Mouse (Mus musculus) inflammation-experienced regulatory T-cells, adult 6 months (primary cell): ENCODE results near the gene Etfrf1. TPM values are rescaled to one million over a fixed set of nuclear protein-coding genes. Genes with fewer than 3 reads are reported as not detected.

Source experiments
- ATAC-seq: one replicate; pipeline ENCODE4 v1.8.0; 2017
- polyA plus RNA-seq, 3 experiments: library from polyadenylated mRNA; unstranded; fragments of 100-300 nt; shearing (Covaris generic); gene quantifications; one replicate each; pipeline ENCODE4 v1.2.1; 2017

Etfrf1 gene
- polyA plus RNA-seq, result 10 to 100 TPM; 20.2 to 22.7 (median 22.6) TPM

DNA sequence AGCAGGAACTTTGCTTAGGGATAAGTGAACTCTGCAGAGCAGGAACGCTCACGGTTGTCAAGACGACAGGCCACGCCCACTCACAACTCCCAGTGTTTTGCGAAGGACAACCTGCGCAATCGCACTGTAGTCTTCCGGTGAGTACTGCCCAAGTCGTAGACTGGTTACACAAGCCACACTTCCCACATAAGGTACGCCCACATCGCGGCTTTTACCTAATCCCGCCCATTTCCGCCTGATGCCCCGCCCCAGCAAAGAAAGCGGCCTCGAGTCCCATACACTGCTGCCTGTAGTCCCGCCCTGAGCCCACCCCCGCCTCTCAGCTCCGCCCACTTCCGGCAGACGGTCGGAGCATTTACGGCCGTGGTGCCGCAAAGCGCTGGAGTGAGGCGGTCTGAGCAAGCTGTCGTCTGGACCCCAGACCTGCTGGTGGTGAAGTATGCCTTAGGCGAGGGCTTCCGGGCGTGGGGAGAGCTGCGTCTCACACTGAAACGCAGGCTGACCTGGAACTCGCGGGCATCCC, at the start of gene Etfrf1, which contains the start of gene Casc1:
Gene Etfrf1, plus strand, starts transcription at position 319 of the 523 bp plus-strand sequence.
Gene Casc1, minus strand, starts transcription at position 190 of the 523 bp plus-strand sequence.
- peak; percentile 96 for ATAC-seq

DNA sequence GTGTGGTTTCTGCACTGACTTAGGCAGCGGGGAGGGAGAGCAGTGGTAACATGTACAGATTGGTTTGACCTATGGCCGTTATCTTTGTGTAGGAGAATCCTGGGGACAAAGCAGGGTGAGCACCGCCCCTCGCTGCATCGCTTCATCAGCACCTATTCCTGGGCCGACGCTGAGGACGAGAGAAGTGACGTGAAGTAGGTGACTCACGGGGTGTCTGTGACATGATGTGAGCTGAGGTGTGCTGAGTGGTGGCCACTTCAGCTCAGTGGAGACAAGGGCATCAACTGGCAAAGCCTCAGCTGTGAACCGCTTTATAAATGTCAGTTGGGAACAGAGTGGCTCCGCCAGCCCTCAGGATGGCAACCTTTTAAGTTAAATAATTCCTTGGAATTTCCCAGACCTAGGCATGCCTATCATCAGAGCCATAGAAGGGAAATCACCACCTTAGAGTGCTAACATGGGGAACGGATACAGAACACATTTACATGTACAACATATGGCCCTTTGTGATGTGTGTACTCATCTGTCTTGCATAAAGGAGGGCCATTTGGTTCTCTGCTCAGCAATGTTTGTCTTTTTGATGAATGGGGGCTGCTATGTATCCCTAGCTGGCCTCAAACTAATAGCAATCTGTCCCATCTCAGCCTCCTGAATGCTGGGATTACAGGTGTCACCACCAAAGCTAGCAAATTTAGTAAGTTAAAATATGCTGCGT, 38.9 kb upstream of the Etfrf1 start:
- no peak for ATAC-seq

DNA sequence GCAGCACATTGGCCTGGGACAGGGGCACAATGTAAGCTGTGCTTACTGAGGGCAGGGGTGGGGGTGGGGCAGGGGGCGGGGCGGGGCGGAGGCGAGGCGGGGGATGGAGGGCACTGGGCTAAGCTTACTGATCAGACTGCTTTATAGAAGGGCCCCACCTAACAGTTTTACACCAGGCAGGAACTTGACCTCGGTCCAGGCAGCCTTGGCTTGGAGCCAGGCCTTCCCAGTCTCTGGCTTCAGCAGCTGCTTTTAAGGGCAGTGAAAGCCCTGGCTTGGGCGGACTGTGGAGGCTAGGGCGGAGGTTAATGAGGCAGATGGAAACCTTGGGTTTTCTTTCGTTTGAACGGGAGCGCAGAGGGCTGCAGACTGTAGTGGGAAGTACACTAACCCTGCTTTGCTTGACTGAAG, 37.1 kb upstream of the Etfrf1 start:
- no peak for ATAC-seq

DNA sequence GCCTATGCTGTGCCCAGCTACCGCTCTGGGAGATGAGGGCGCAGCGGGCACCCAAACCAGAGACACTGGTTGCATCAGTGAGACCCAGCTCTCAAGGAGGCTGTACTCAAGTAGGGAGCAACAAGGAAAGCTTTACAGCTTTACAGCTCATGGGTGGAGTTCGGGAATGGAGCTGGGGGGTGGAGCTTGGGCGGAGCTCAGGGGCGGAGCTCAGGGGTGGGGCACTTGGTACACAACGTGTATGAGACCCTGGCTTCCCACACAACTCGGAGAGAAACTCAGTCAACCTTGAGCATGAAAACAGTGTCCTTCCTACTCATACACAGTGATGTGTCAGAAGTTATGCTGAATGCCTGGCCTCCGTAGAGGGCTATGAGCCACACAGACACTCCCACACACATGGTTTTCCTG, 35.4 kb upstream of the Etfrf1 start:
- no peak for ATAC-seq

DNA sequence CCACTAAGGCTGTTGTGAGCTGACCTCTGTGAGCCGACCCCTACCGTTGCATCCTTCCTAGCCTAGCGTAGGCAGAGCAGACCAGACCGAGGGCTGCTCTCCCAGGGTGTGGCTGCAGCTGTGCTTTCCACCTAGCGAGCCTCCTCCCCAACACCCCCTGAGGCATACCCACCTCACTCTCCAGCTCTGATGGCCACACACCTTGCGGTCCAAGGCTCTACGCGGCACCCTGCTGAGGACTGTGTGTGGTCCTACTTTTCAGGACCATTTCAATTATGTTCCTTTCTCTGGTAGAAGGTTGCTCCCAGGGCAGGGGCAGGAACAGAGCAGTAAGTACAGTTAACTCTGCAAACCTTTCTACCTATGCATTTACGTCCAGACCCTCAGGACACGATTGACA, 34.5 kb upstream of the Etfrf1 start:
- ATAC-seq, result no peak

DNA sequence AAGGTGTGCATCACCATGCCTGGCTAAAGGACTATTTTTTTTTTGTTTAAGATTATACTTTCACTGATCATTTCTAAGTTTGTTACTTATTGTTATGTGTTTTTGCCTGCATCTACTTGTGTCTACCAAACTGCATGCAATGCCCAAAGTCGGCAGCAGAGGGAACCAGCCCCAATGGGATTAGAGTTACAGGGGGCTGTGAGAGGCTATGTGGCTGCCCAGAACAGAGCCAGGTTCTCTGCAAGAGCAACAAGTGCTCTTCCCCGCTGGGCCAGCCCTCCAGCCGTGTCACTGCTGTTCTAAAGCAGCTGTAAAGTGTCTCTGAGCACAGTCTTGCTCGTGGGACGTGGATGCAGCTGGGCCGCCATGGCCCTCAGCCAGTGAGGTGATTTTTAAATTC, 31.3 kb upstream of the Etfrf1 start:
- ATAC-seq, result peak; percentile 61

DNA sequence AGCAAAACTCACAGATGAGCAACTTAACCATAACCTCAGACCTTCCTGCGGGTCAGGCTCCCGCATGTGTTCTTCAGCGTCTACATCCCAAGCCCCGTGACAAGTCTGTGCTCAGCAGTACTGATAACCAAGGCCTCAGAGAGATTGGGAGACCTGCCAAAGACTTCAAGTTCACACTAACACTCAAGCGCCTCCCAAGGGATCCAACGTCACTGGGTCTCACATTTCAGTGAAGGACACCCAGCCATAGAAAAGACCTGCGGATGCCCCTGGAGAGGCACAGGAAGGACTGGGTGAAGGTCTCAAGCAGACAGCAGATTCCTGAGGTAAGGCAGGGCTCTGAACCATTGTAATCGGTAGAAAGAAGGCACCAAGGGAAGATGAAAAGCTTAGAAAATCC, 28.9 kb upstream of the Etfrf1 start:
- ATAC-seq, result no peak

DNA sequence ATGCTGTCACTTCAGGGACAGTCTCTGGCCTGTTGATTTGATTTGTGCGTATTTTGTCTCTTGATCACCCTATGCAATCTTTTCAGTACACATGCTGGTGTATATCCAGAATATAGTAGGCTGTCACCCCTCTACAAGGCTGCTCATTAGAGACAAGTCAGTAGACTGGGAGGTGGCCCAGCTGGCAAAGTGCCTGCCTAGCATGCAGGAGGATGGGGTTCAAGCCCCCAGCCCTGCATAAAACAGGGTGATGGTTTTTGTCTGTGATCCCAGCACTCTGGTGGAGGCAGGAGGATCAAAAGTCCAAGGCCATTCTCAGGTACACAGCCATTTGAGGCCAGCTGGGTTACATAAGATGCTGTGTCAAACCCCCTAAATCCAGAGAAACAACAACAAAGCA, 24.8 kb upstream of the Etfrf1 start:
- no peak for ATAC-seq

DNA sequence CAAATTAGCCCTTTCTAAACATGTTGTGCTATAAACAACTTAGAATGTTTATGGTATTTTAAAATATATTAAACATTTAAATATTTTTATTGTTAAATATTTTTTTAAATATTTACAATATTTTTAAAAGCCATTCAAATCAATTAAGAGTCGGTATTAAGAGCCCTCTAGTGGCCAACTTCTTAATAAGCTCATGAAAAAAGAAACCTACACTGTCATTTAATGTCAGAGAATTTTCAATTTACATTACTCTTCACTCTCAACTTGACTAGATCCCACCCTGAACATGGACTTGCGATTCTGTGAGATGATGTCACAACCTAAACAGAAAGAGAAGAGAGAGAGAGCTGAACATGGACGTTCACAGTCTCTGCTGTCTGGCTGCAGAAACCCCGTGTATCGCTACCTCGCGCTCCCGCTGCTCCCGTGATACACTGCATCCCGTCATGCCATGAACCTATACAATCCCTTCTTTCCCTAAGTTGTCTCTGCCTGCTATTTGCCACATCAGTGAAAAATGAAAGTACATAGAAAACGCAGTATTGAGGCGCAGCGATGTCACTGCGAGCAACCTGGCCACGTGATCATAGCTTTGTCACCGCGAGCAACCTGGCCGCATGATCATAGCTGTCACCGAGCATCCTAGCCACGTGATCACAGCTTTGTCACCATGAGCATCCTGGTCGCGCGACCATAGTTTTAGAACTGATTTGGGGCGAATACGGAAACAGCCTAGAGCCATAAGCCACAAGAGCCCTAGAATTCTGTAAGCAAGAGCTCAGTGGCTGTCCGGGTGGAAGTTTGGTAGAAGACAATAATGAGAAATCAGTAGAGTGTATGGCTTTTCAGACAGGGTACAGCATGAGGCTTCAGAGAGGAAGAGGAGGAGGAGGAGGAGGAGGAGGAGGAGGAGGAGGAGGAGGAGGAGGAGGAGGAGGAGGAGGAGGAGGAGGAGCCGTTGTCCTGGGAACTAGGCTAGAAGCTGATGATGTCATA, 23.5 kb upstream of the Etfrf1 start:
- peak; percentile 89 for ATAC-seq

DNA sequence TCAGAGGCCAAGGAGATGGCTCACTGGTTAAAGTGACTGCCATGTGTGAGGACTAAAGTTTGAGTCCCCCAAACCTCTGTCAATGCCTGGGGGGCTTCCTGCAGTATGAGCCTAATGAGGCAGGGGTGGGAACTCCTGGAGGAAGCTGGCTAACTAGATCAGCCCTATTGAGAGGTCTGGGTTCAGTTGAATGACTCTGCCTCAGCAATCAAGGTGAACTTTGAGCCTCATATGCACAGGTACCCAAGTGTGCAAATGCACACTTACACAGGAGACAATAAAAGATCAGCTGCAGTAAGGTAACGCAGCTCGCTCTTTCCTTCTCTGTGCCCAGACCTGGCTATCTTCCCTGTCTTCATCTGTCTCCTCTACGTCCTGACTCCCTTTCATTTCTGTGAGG, 17.9 kb upstream of the Etfrf1 start:
- ATAC-seq, result no peak

DNA sequence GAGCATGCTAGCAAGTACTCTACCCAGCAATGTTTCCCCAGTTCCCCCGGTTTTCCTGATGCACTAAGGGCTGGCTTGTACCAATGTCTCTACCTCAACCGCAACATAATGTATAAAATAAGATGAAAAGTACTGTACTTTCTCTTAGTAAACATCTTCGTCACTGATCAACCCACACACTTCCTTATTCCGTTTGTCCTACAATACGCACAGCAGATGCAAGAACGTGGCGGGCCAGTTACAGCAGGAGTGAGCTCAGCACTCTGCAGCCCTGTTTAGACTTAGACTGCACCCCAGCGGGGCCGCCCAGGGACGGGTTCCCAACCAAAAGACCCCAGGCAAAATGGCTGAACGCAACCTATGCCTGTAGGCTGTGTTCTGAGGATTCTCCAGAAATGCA, 17.5 kb upstream of the Etfrf1 start:
- peak; percentile 61 for ATAC-seq

DNA sequence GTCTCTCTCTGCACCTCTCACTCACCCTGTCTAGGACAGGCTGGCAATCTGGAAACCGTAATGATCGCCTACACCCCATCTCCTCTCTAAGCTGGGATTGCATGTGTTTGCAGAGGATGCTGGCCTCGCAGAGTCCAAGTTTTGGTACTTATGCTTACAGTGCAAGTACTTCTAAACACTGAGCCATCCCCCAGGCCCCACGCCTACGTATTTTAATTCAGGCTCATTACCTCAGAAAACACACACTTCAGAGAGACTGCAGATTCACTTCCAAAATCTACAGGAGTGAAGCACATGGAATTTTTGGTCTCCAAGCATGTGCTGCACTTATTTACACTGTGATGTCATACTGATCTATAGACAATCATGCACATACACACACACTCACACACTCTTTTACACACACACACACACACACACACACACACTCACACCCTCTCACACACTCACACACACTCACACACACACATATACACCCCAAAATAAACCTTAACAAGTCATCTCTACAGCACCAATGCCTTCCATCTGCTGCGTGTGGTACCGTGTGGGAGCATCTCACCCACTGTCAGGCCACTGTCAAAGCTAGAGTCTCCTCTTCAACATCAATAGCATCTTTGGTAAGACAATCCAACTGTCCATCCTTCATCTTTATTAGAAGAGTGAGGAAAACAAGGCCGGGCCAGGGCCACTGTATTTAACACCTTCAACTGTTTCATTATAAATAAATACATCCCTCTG, 12.8 kb upstream of the Etfrf1 start:
- no peak for ATAC-seq

DNA sequence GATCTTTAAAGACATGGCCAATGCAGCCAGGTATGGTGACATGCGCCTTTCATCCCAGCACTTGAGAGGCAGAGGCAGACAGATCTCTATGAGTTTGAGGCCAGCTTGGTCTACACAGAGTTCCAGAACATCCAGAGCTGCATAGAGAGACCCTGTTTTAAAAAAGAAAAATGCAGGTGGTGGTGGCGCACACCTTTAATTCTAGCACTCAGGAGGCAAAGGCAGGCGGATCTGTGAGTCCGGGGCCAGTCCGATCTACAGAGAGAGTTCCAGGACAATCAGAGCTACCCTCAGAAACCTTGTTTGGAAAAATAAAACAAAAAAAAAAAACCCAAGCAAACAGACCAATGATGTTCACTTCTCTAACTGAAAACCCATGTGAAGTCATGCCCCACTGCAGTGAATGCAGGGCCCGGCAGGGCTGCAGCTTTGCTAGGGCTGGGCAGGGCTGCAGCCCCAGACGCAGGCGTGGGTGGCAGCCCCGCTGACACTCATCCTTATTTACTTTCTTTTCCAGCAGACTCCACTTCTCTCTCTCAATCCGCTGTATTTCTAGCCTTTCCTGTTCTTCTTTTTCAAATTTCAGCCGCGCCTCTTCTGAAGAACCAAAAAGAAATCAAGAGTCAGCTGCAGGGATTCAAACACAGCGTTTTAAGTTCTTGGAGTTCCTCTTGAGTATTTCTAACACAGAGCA, 8.4 kb upstream of the Etfrf1 start:
- no peak for ATAC-seq

DNA sequence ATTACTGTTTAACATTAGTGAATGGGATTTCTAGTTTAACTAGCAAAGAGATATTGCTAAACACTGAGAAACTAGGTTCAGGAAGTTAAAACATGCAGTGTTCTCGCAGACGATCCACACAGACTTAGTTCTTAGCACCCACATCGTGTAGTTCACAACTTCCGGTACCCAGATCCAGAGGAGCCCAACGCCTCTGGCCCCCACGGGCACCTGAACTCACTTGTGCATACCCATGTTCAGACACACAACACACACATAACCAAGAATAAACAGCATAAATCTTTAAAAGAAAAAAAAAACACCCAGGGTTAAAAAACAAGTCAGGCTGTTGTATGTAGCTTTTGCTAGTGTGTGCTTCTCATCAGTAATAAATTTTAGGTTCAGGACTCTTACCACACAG, 6.5 kb upstream of the Etfrf1 start:
- no peak for ATAC-seq

DNA sequence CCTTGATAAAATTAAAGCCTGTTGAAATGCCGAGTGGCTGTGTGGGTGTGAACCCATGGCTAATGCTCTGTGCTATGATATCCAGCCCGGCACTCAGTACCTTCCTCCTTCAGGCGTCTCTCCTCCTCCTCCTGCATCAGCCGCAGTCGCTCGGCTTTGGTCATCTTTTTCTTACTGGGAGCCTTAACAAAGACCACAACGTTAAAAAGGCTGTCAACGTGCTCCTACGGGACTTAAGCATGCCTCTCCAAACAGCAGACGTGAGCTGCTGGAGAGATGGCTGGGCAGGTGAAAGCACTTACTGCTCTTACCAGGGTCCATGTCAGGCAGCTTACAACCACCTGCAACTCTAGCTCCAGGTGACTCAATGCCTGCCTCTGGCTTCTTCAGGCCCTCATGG, 5.8 kb upstream of the Etfrf1 start:
- no peak for ATAC-seq

DNA sequence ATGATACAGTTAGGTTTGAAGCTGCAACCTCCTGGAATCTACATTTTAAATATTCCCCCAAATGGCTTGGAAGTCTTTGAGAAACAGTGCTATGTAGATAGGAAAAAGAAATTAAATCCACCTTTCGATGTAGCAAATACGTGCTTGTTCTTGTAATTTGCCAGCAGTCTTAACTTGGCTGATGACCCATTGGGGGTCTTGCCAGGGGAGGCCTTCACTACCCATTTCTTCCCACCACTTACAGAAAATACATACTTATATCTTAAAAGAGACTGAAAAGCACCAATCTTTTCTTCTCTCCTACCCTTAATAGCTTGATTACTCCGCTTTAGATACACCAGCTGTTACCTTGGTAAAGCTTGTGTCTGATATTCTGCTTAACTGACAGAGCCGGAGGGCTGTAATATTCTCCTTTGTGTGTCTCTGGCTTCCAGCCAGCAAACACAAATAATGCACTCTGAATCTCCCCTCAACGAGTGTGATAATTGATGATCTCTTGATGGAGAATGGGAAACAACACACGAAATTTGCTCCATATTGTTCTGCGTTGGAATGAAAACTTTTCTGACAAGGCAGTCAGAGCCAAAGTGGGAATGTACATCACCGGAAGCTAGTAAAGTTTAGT, 766 bp upstream of the Etfrf1 start:
- ATAC-seq, result no peak

DNA sequence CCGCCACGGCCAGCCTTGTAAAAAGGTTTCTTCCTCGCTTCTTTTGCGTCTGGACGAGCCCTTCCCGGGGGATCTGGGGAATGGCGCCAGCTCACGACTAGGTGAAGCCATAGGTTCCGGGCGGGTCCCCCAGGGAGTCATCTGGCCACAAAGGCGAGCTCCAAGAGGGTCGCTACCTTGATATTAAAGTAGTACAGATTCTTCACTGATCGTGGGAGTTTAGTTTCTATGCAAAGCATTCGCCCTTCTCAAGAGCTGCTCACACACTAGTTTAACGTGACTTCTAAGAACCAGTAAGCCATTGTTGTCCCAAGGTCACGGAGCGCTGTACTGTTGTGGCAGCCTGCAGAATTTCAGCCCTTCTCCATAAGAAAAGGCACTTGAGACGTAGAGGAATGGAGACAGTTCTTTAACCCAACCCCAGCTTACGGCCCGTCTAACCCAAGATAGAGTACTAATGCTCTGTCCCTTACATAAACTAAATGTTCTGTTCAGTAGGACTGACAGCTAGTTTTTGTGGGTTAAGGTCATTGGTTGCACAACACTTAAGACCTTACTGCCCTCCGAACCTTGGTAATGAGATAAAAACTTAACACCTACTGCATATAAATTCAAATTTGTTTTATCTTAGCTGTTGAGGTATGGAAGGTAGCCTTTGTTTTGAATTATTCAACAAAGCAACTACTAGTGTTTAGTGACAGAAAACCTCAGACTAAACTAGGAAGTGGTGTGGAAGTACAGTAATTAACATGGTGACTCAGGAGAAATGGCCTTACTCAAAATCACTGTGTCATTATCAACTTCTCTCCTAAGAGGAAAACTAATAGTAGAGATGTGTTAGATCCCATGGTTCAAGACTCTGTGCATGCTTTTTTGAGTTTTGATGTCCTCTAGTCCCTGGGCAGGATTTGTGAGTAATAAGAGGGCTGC, 707 bp downstream of the Etfrf1 start:
- peak; percentile 6 for ATAC-seq

DNA sequence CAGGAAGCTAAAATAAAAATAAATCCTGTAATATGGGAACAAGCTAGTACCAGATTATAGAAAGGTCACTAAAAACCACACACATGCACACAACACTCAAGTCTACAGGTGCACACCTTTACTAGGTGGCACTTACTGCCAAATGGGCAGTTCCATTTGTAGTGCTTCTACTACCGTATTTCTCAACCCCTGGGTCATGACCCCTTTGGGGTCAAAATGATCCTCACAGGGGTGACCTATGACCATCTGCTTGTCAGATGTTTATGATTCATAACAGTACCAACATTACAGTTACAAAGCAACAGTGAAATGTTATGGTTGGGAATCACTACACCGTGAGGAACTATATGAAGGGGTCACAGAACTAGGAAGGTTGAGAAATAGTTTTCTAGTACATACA, 3.0 kb downstream of the Etfrf1 start:
- ATAC-seq, result no peak

DNA sequence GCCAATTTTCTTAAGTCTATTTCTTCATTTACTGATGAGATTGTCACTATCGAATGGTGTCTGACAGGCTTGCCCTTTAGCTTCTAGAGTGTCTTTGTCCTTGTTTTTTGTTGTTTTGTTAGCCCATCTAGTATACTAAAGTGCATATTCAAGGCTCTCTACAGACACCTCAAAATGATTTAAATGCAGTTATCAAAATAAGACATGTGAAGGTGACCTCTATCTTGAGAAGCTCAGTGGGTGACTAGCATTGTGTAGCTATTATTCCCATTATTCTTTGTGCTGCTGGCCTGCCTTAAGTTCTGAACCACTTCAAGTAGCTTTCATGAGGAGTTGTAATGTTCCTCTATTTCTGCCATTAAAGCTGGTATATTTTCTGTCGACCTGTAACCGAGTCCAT, 4.9 kb downstream of the Etfrf1 start:
- no peak for ATAC-seq

DNA sequence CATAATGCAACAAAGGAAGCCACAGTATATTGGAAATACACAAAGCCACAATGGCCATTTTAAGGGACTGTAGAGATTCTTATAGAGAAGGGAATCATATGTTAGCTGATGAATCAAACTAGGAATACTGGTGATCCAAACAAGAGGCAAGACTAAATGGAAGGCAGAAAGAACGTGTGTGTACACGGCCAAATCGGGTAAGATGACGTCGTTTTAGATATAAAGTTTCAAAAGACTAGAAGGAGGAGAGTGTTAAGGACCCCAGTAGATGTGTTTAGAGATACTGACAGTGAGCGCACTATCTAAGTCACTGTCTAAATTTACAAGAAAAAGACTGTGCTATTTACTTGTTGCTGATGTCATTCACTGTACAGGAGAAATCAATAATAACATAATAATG, 13.3 kb downstream of the Etfrf1 start:
- no peak for ATAC-seq
